Mouse (Mus musculus): ENCODE measurements around the gene Terb2.
"Not testable (repeated sequence)": the region's sequence is repeated elsewhere in the genome, so short reads cannot be mapped to it uniquely, and the experiment has no call there.

The Terb2 gene

GRCm38 (mm10) chr2:122162529-122162928, 23.5 kb upstream of the Terb2 start:
- DNase-seq = no peak

DNA sequence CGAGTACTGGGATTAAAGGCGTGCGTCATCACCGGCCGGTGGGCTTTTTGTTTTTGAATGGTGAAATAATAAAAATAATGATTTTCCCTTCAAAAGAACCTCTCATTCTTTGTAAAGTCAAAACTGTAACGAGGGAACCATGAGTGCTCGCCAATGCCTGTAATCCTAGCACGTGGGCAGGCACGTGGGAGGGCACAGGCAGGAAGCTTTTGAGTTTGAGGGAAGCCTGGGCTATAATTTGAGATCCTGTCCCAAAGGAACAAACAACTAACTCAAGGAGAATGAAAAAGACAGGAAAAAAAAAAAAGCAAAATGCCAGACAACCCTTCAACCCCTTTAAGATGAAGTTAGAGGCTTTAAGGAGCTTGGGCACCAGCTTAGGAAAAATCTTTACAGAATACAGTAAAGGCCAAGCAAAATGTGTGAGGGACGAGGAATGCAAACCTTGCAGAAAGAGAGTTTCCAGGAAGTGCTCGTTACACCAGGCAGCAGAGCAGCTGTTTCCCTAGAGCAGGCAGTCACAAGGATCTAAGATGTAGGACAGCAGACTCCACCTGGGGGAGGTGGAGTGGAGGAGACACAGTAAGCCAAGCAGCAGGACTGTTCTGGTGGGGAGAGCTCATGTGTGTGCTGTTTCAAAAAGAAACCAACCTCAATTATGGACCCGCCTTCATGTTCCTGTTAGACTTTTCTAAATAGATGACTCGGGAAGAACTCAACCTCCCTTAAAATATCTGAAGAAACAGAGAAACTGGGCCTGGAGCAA, 22.5 kb upstream of the Terb2 start:
- no peak for DNase-seq

GRCm38 (mm10) chr2:122164293-122164692, 21.8 kb upstream of the Terb2 start:
- no peak for DNase-seq

DNA sequence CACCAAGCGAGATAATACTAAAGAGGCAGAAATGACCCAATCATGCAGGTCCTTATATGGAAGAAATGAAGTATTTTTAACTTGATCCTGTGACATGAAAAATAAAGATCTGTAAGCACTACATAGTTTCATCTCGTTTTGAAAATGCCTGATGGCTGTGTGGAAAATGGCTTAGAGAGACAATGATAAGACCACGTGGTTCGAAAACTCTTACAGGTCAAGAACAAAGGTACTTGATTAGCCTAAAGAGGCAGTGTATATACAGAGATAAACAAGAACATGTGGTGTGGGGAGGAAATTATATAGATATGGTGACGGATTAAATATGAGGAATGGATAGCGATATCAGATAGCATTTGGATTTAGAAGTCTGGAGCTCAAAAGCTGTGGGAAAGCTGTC, 14.8 kb upstream of the Terb2 start:
- no peak for DNase-seq

DNA sequence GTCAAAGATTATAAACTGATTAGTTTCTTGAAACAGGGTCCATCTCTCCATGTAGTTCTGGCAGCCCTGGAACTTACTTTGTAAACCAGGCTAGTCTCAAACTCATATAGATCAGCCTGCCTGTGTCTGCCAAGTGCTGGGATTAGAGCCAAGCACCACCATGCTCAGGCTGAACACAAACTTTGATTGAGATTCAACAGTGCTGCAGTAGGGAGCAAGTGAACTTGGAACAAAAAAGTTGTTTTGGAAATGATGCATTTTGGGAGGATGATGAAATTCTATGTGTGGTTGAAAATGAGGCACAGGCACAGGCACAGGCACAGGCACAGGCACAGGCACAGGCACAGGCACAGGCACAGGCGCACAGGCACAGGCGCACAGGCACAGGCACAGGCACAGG, 13.9 kb upstream of the Terb2 start:
- DNase-seq = no peak

GRCm38 (mm10) chr2:122180051-122180822, 5.8 kb upstream of the Terb2 start:
- no peak for DNase-seq

DNA sequence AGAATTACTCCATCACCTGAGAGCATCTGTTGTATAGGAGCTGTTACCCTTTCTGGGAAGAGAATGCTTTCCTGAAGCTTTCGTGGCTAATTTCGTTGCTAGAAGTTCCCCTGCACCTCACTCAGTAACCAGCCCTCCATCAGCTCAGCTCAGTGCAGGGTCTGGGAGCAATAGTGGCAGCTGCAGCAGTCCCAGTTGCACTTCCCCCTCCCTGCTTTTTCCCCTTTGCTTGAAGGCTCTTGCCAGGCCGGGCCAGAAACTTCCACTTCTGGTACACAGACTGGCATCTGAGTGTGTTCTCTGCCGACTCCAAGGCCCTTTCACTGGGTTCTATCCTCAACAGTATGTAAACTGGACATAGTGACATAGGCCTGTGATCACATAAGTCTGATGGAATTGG, 986 bp upstream of the Terb2 start:
- no peak for DNase-seq

- no peak for DNase-seq
These were observed 679 bp downstream of the Terb2 start for GRCm38 (mm10) chr2:122186751-122187150.

- DNase-seq = no peak
These were observed 5.8 kb downstream of the Terb2 start for GRCm38 (mm10) chr2:122191849-122192248.

GRCm38 (mm10) chr2:122194509-122194929, 8.4 kb downstream of the Terb2 start:
- DNase-seq = no peak

DNA sequence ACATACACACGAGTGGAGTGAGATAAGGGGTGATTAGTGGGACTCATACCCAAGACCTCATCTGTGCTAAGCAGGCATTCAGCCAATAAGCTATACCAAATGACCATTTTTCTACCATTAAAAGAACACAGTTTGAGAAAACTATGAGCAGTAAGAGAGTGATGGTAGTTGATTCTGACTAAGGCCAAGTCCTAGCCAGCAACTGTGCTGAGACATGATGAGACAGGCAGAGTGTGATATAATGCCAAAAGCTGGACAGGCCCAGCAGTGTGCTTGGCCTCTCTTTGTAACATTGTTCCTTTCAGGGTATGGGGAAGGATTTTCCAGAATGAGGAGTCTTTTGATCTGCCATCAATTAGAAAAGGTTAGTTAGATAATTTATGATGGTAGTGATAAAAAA, 15.4 kb downstream of the Terb2 start:
- DNase-seq = no peak

DNA sequence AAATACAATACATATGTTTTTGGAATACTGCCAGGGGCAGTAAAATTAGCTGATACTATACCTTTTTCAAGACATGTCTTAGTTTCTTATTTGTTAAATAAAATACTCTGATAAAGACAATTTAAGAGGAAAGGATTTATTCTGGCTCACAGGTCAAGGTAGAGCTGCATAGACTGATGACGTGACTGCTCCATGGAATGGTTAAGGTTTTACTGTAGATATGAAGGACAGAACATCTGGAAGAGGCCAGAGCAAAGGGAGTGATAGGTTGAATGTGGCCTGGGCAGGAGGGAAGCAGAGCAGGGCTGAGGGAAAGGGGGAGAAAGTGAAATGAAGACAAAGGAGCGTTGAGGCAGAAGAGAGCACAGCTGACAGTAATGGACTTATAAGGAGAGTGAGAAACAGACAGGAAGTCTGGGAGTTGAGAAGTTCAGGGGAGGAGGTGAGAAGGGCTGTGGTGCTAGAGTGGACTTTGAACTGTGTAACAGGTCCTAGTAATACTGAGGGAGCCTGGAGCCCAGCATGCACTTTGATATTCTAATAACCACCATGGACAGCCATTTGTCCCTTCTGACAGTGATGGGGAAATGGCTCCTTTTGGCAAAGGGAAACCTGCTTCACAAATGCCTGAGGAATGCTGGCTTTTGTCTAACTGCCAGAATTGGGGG, 20.5 kb downstream of the Terb2 start:
- no peak for DNase-seq

DNA sequence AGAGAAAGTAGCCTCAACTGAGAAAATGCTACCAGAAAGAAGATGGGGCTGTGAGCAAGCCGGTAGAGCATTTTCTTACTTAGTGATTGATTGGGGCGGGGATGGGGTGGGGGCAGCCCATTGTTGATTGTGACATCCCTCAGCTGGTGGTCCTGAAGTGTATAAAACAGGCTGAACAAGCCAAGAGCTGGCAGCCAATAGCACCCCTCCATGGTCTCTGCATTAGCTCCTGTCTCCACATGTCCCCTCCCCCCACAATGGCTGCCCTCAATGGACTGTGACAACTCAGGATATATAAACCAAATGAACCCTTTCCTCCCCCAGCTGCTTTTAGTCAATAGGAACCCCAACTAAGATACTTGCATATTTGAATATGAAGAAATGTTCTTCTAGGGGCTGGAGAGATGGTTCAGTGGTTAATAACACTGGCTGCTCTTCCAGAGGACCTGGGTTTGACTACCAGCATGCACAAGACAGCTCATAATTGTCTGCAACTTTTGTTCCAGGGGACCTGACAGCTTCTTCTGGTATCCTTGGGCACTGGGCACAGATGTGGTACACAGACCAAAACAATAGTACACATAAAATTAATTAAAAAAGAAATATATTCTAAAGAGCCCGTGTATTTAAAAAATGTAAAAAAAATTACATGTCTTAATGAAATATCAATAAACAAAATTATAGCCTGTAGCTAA, 24.6 kb downstream of the Terb2 start:
- DNase-seq = no peak

DNA sequence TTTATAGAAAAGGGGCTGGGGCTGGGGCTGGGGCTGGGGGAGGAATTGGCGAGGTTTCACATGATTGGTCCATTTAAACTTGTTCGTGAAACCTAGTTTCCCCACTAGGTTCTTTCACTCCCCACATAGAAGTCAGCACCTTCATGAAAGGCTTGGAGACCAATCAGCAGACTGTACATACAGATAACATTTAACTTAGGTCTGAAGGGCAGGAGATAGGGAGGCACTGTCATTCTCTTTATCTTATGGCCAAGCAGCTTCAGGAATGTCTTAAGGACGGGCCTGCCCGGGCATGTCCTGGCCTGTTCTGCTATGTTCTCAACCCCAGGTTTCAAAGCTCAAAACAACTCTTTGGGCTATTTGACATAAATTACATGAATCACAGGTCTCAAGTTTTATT, 31.0 kb downstream of the Terb2 start:
- DNase-seq = not testable (repeated sequence)

DNA sequence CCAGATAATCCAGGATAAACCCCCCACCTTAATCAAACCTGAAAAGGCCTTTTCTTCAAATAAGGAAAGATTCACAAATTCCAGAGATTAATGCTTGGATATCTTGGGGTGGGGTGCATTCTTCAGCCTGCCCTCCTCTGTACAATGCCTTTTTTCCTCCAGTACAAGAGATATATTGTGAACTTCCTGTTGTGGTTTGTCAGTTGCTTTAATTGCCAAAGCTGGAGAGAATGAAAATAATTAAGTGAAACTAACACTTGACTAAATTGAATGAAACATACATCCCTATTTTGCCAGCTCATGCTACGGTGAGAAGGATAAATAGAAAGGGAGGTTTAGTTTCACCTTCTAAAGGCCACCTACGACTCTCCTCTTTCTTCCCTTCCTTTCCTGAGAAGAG, 32.2 kb downstream of the Terb2 start:
- DNase-seq = no peak

- DNase-seq = no peak
These were observed 35.3 kb downstream of the Terb2 start for GRCm38 (mm10) chr2:122221378-122221777.

GRCm38 (mm10) chr2:122221798-122222197, 35.7 kb downstream of the Terb2 start:
- DNase-seq = no peak

DNA sequence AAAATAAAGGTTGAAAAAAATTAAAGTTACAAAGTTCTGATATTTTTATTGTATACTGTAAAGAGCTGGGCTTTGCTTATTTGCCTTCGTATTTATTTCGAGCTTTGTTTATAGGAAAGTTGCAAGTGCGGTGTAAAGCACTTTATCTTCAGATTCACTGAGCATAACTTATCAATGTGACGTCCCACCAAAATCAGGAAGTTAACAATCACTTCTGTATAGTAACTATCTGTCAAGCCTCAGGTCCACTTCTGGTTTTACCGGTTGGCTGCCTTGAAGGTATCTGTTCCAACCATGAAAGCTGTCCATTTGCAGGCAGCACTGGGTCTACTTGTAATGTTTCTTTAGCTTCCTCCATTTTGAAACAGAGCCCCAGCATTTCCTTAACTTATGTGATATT, 36.2 kb downstream of the Terb2 start:
- DNase-seq = no peak

GRCm38 (mm10) chr2:122223654-122224053, 37.6 kb downstream of the Terb2 start:
- no peak for DNase-seq

GRCm38 (mm10) chr2:122230395-122230794, 44.3 kb downstream of the Terb2 start:
- no peak for DNase-seq

DNA sequence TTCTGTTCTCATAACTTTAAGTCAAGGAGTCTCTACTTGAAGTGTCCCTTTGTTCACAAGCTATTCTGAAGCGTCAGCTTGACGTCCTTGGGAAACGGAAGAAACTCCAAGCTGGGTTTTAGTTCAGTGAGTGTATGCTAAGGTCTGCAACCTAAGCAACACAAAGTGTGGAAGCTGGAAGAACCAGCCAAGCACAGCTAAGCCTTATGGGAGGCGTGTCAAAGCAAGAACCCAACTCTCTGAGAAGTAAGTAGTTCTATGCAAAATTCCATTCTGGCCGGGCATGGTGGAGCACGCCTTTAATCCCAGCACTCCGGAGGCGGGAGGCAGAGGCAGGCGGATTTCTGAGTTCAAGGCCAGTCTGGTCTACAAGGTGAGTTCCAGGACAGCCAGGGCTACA, 45.5 kb downstream of the Terb2 start:
- DNase-seq = no peak

DNA sequence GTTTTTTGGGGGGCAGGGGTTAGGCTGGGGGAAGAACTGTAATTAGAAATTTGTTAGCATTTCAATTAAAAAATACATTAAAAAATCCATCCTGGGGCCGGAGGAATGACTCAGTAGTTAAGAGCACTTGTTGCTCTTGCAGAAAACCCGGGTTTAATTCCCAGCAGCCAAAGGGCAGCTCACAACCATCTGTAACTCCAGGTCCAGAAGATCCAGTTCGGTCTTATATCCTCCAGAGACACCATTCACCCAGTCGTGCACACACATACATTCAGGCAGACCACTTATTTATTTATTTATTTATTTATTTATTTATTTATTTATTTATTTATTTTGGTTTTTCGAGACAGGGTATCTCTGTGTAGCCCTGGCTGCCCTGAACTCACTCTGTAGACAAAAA, 47.3 kb downstream of the Terb2 start:
- DNase-seq = no peak

Data from kidney, adult 11 months (tissue).